Mouse (Mus musculus) liver, embryonic 15.5 days (tissue): ENCODE data around the gene Mms22l. TPM values are rescaled to one million over a fixed set of nuclear protein-coding genes. Genes with fewer than 3 reads are reported as not detected.

Experiments
- ATAC-seq: fragments of 200-750 bp; cut with Nextera tagmentation; 2 replicates; pipeline ENCODE4 v1.8.0; 2017; ENCODE audit warnings: moderate number of reproducible peaks, mild to moderate bottlenecking, moderate library complexity; ENCODE audit not compliant: insufficient read depth
- H3K27ac ChIP-seq: fragments of 300-500 bp; sonication (generic); replicated peaks from 2 replicates; pipeline ENCODE4 v1.5.1; 2015; ENCODE audit warnings: mild to moderate bottlenecking, inconsistent platforms
- H3K27me3 ChIP-seq: fragments of 300-500 bp; sonication (generic); 2 replicates; pipeline ENCODE4 v1.6.1; 2015; ENCODE audit warnings: mild to moderate bottlenecking, inconsistent platforms
- H3K36me3 ChIP-seq: fragments of 300-500 bp; sonication (generic); replicated peaks from 2 replicates; pipeline ENCODE4 v1.6.1; 2015; ENCODE audit warnings: moderate library complexity, mild to moderate bottlenecking, inconsistent platforms
- H3K4me1 ChIP-seq: fragments of 300-500 bp; sonication (generic); replicated peaks from 2 replicates; pipeline ENCODE4 v1.6.1; 2015; ENCODE audit warnings: inconsistent platforms
- H3K4me2 ChIP-seq: fragments of 300-500 bp; sonication (generic); 2 replicates; pipeline ENCODE4 v1.6.1; 2015; ENCODE audit warnings: moderate library complexity, mild to moderate bottlenecking, inconsistent platforms
- H3K4me3 ChIP-seq: fragments of 300-500 bp; sonication (generic); replicated peaks from 2 replicates; pipeline ENCODE4 v1.5.1; 2015; ENCODE audit warnings: mild to moderate bottlenecking, inconsistent platforms
- H3K9ac ChIP-seq: fragments of 300-500 bp; sonication (generic); 2 replicates; pipeline ENCODE4 v1.6.1; 2015; ENCODE audit warnings: moderate library complexity, mild to moderate bottlenecking, inconsistent platforms
- H3K9me3 ChIP-seq: fragments of 300-500 bp; sonication (generic); replicated peaks from 2 replicates; pipeline ENCODE4 v1.6.1; 2016; ENCODE audit warnings: inconsistent platforms
- WGBS: fragments of 180-500 bp; shearing (Covaris S2); methylation state at CpG from one replicate; pipeline ENCODE4 v1.1.7; 2015; ENCODE audit warnings: mixed read lengths; ENCODE audit not compliant: insufficient replicate concordance; 5-methylcytosine and 5-hydroxymethylcytosine counted together
- polyA plus RNA-seq: library from polyadenylated mRNA; unstranded; fragments of >200 nt; fragmentation: Nextera tagmentation; extraction: Ambion mirVana; gene quantifications from 2 replicates; pipeline ENCODE4 v1.2.1, GENCODE M21; 2015

The Mms22l gene
- polyA plus RNA-seq, 1 experiment from 2014 or later, result 22.1 TPM

DNA sequence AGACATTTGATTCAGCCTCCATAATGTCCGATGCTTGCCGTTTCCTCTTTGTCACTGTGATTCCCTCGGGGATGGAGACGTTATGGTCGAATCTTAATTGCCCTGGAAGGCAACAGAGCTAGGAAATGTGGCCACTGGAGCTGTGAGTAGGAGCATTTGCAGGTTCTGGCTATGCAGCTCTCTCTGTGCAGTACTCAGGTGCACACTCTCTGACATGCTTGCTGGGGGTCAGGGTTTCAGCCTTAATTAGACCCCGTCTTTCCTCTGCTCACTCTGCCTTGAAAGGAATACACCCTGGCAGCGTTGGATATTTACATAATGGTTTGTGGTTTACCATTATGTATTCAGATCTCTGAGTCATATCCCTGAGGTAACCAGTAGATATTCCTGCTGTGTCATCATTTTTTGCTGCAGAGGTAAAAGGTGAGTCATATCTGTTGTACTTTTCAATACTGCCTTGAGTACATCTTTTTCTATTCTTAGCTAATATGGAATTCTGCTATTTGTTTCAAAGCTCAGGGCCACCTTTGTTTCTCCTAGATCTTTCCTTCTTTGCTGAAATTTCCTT, 72.8 kb downstream of the Mms22l start:
- ATAC-seq, result no peak
- Histone ChIP-seq H3K9ac (no peak overlapping the region), H3K27me3 (no peaks in the 10 kb centered on the region), H3K4me2 (no peak overlapping the region), H3K27ac (no peak overlapping the region), H3K9me3 (no peaks in the 10 kb centered on the region), H3K4me3 (no peak overlapping the region), H3K36me3 (peaks cover 16% of the 10 kb centered on the region; the same call in 1 of the 2 replicates), H3K4me1 (no peaks in the 10 kb centered on the region)
- WGBS, result 76% methylated on average over 7 of the region's 7 CpGs

DNA sequence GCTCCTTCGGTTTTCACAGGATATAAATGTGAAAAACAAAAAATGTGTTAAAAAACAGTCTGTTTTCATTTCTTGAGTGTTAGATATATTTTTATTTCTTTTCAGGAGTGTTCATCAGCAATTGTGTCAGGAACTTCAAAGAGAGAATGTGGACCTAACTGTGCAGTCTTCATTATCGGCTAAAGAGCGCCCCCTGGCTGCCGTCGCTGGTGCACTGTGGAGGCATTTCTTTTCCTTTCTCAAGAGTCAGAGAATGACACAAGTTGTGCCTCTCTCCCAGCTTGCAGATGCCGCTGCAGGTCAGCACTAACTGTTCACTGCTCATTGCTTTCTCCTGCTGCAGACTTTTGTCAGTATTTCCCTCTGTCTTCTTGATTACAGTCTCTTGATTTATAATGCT, 78.0 kb downstream of the Mms22l start:
- no peaks in the 10 kb centered on the region for H3K27me3 ChIP-seq
- no peak overlapping the region for H3K9ac ChIP-seq
- peaks cover 26% of the 10 kb centered on the region for H3K36me3 ChIP-seq
- no peak overlapping the region for H3K27ac ChIP-seq
- whole genome bisulfite sequencing, result 17% methylated on average over 6 of the region's 6 CpGs
- H3K9me3 ChIP-seq, result no peaks in the 10 kb centered on the region
- H3K4me3 ChIP-seq, result no peak overlapping the region
- ATAC-seq, result no peak
- no peak overlapping the region for H3K4me2 ChIP-seq
- H3K4me1 ChIP-seq, result peaks cover 4% of the 10 kb centered on the region

DNA sequence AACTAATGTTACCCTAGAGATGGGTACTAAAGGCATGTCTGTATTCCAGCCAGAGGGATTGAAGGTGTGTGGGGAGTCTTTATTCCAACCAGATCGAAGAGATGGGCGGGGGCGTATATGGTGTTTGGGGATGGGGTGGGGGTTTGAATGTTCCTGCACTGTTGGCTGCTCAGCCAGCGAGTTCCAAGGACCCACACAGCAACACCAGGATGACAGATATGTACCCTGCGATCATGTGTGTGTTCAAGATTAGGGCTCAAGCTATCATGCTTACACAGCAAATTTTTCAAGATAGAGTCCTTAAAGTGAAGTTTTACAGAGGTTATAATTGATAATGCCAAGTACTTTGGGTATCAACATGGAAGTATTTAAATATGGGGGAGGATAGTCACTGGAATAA, 81.3 kb downstream of the Mms22l start:
- no peaks in the 10 kb centered on the region for H3K9me3 ChIP-seq
- ATAC-seq, result peak; percentile 76
- H3K9ac ChIP-seq, result no peak overlapping the region
- H3K4me1 ChIP-seq, result peaks cover 4% of the 10 kb centered on the region
- H3K4me2 ChIP-seq, result no peak overlapping the region
- H3K36me3 ChIP-seq, result peaks cover 40% of the 10 kb centered on the region
- H3K27me3 ChIP-seq, result no peaks in the 10 kb centered on the region
- H3K4me3 ChIP-seq, result no peak overlapping the region
- WGBS, result 63% methylated on average over 5 of the region's 5 CpGs
- H3K27ac ChIP-seq, result no peak overlapping the region

DNA sequence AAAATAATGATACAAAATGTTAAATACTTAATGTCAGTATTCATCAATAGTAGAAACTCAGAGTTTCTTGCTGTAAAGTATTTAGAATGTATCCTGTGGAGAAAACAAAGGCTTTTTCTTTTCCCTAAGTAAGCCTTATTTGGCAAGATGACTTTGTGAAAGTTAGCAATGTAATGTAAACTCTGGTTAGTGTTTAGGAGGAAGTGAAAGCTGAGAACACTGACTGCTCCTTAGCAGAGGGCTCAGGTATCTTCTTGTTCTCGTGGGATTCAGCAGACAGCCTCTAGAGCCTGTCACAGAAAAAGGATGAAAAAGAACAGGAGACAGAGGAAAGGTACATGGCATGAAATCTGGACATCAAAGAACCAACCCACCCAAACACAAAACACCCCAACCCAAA, 86.0 kb downstream of the Mms22l start:
- no peak for ATAC-seq
- Histone ChIP-seq H3K27me3 (no peaks in the 10 kb centered on the region), H3K4me3 (no peak overlapping the region), H3K36me3 (peaks cover 53% of the 10 kb centered on the region), H3K9ac (no peak overlapping the region), H3K4me2 (no peak overlapping the region), H3K27ac (no peak overlapping the region), H3K9me3 (no peaks in the 10 kb centered on the region), H3K4me1 (peaks cover 4% of the 10 kb centered on the region)
- WGBS, result 53% methylated on average over 1 of the region's 1 CpGs

DNA sequence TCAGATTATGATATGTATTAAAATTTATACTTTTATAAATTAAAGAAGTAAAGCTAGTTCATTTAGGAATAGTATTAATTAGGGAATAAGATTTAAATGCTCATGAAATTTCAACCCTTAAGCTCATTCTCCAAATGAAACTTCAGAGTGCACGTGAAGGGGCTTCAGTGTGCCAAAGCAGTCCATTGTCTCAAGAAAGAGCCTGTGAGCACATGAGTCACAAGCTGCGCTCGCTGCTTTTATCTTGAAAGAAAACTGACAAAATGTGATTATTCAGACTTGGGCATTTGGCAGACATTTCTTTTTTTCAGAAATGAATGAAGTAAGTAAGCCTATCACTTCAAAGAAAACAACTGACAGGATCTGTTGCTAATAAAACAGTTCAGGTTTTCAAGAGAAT, 87.7 kb downstream of the Mms22l start:
- Histone ChIP-seq H3K4me3 (no peak overlapping the region), H3K4me2 (no peak overlapping the region), H3K36me3 (peaks cover 61% of the 10 kb centered on the region), H3K4me1 (no peaks in the 10 kb centered on the region), H3K27me3 (no peaks in the 10 kb centered on the region), H3K9ac (no peak overlapping the region), H3K27ac (no peak overlapping the region), H3K9me3 (no peaks in the 10 kb centered on the region)
- WGBS, result 81% methylated on average over 3 of the region's 3 CpGs
- ATAC-seq, result no peak

DNA sequence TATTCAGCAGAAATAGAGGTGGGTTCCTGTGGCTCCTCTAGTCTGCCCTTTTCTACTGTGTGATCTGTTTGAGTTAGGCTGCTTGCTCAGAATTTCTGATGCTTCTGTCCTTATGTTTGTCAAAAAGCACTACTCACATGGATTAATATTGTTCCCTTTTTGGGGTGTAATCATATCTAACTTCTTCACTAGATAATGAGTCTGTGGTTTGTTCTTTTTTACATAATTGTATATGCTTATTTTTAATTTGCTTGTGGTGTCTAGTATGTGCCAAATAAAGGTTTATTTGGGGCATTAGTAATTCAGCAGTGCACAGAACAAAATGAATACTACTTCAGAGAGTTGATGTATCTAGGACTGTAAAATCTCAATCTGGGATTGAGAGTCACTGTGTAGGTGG, 98.6 kb downstream of the Mms22l start:
- Histone ChIP-seq H3K9ac (no peak overlapping the region), H3K27ac (no peak overlapping the region), H3K4me2 (no peak overlapping the region), H3K9me3 (no peaks in the 10 kb centered on the region), H3K4me1 (peaks cover 17% of the 10 kb centered on the region; the same call in 1 of the 2 replicates), H3K36me3 (peaks cover 52% of the 10 kb centered on the region), H3K4me3 (no peak overlapping the region), H3K27me3 (no peaks in the 10 kb centered on the region)
- ATAC-seq, result no peak

DNA sequence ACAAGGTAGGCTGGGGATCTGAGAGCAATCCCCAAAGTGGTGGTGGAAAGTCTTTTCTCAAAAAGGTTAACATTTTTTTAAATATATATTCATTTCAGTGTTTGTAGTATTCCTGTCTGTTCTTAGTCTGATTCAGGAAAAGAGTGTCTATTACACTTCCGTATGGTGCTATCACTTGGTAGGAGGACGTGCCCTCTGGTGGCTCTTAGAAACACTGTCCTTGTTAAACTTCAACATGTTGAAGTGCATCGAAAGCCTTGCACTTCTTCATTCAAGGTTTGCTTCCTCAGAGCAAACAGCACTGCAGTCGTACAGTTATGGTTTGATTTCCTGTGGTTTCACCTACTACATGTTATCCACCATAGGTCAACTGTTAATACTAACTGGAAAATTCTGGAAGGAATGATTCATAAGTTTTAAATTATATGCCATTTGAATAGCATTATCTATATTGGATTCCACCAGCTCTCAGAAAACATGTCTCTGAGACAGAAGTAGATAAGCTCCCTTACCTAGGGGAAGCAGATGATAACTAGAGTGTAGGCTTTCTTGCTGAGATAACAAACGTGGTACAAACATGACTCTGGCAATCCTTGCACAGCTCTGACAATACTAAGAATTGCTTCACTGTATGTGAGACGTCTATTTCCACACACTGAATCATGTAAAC, 100.8 kb downstream of the Mms22l start:
- peaks cover 58% of the 10 kb centered on the region for H3K36me3 ChIP-seq
- WGBS, result 37% methylated on average over 6 of the region's 6 CpGs
- H3K9me3 ChIP-seq, result no peaks in the 10 kb centered on the region
- H3K9ac ChIP-seq, result no peak overlapping the region
- H3K27ac ChIP-seq, result no peak overlapping the region
- H3K4me2 ChIP-seq, result no peak overlapping the region
- peaks cover 17% of the 10 kb centered on the region; the same call in 1 of the 2 replicates for H3K4me1 ChIP-seq
- no peaks in the 10 kb centered on the region for H3K27me3 ChIP-seq
- H3K4me3 ChIP-seq, result no peak overlapping the region
- peak; percentile 77 for ATAC-seq

DNA sequence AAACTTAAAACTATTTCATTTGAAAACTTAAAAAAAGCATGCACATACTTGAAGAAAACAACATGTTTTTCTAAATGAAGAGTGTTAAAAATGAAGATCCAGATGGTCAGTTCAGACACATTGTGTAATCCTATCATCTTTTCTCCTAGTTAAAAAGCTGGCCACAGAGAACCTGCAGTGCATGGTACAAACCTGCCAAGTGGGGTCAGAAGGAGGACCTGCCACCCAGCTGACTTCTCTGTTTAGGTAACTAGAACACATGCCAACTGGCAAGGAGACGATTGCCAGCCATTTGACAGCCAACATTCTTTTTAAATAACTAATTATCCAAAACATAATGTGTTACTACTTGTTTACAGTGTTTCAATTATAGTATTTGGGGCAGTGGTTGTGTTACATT, 102.4 kb downstream of the Mms22l start:
- 81% methylated on average over 1 of the region's 1 CpGs for WGBS
- peaks cover 17% of the 10 kb centered on the region; the same call in 1 of the 2 replicates for H3K4me1 ChIP-seq

DNA sequence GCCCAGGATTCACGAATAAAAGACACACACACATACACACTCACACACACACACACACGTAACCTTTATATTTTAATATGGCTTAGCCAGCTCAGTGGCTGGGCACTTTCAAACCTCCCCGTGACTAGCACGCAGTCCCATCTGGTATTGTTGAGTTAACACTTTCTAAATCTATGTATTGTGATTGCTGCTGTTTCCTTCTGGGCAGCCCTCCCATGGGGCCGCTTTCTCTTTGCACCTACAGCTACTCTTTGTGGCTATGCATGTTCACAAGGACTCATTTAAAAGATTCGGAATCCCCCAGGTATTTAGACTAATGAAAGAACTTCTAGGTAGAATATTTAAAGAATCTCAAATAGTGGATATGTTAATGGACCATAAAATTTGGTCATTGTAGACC, 105.5 kb downstream of the Mms22l start:
- Histone ChIP-seq H3K36me3 (peaks cover 77% of the 10 kb centered on the region), H3K27ac (no peak overlapping the region), H3K9me3 (no peaks in the 10 kb centered on the region), H3K4me1 (peaks cover 9% of the 10 kb centered on the region; the same call in 1 of the 2 replicates), H3K4me2 (no peak overlapping the region), H3K9ac (no peak overlapping the region), H3K4me3 (no peak overlapping the region), H3K27me3 (no peaks in the 10 kb centered on the region)
- WGBS, result 86% methylated on average over 6 of the region's 6 CpGs
- no peak for ATAC-seq

More for the DNA sequence above, 102.4 kb downstream of the Mms22l start:
- no peaks in the 10 kb centered on the region for H3K9me3 ChIP-seq
- no peak overlapping the region for H3K4me2 ChIP-seq
- H3K4me3 ChIP-seq, result no peak overlapping the region
- no peaks in the 10 kb centered on the region for H3K27me3 ChIP-seq
- peaks cover 70% of the 10 kb centered on the region for H3K36me3 ChIP-seq
- no peak overlapping the region for H3K9ac ChIP-seq
- ATAC-seq, result no peak
- no peak overlapping the region for H3K27ac ChIP-seq

DNA sequence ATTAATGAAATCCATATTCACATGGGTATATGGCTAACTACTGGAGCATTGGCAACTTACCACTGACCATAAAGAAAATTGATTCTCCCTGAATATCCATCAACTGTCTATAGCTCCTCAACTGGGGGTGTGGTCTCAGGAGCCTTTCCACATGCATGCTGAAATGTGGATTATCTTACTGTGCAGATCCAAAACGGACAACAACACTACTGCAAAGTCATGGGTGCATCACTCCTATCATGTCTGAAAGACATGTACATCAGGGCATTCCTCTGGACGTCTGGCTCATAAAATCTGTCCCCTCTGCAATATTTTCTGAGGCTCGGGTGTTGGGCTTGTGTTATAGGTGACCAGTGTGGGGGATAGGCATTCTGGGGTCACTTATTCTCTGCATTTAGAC, 112.8 kb downstream of the Mms22l start:
- H3K27me3 ChIP-seq, result no peaks in the 10 kb centered on the region
- 0 out of 2 replicates have a peak overlapping the region, but pooled peaks have one; percentile 6 for H3K27ac ChIP-seq
- WGBS, result 47% methylated on average over 3 of the region's 3 CpGs
- no peak overlapping the region for H3K4me2 ChIP-seq
- no peaks in the 10 kb centered on the region for H3K9me3 ChIP-seq
- no peak overlapping the region for H3K9ac ChIP-seq
- H3K36me3 ChIP-seq, result peaks cover 21% of the 10 kb centered on the region; the same call in 1 of the 2 replicates
- no peak overlapping the region for H3K4me3 ChIP-seq
- peak; percentile 82 for ATAC-seq
- peaks cover 12% of the 10 kb centered on the region for H3K4me1 ChIP-seq

DNA sequence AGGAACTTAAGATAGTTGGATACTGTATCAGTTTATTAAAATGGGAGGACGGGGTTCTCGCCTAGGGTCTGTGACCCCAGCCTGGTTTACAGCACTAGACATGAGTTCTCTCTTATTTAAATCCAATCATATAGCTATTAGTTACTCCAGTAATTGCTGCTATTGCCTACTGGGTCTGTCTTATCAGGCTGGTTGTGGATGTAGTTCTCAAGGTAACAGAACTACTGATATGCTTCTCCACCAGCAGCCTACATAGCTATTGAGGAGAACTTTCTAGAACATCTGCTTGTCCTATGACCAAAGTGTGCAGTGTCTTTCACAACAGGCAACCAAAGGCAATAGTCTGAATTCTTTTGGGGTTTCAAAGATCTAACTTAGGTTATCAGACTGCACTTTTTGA, 113.3 kb downstream of the Mms22l start:
- no peak overlapping the region for H3K4me2 ChIP-seq
- no peaks in the 10 kb centered on the region for H3K27me3 ChIP-seq
- ATAC-seq, result peak; percentile 55
- peaks cover 18% of the 10 kb centered on the region; the same call in 1 of the 2 replicates for H3K36me3 ChIP-seq
- H3K4me3 ChIP-seq, result no peak overlapping the region
- no peak overlapping the region for H3K9ac ChIP-seq
- H3K4me1 ChIP-seq, result peaks cover 12% of the 10 kb centered on the region
- WGBS, result 87% methylated on average over 2 of the region's 2 CpGs
- no peaks in the 10 kb centered on the region for H3K9me3 ChIP-seq
- H3K27ac ChIP-seq, result 0 out of 2 replicates have a peak overlapping the region, but pooled peaks have one; percentile 6
